Mouse (Mus musculus): ENCODE results near the gene Psd4. TPM values are rescaled to one million over a fixed set of nuclear protein-coding genes. Genes with fewer than 3 reads are reported as not detected.

Gene Psd4
- polyA plus RNA-seq, 1 experiment, result not detected

- TF ChIP-seq CEBPB (IDR thresholded peaks at IDR 0.05; ENCODE audit: insufficient read depth, poor library complexity, severe bottlenecking), result no peak
- TF ChIP-seq SRF (IDR thresholded peaks at IDR 0.05; ENCODE audit: control insufficient read depth, insufficient read length, low read depth), result no peak
- no peak for TF ChIP-seq REST (IDR thresholded peaks at IDR 0.05; ENCODE audit: insufficient read depth, insufficient read length)
- no peak for TF ChIP-seq MAX (IDR thresholded peaks at IDR 0.05; ENCODE audit: low read depth)
- TF ChIP-seq POLR2A (IDR thresholded peaks at IDR 0.05; ENCODE audit: insufficient read length, low read depth), result no peak
- no peak for TF ChIP-seq MYOG (IDR thresholded peaks at IDR 0.05; ENCODE audit: control insufficient read depth in 1 of 3, insufficient read depth in 1 of 3, insufficient read length in 2 of 3, low read depth in 2 of 3)
- no peak for TF ChIP-seq TCF3 (IDR thresholded peaks at IDR 0.05; ENCODE audit: insufficient read length, low read depth)
- no peak for TF ChIP-seq E2F4 (IDR thresholded peaks at IDR 0.05; ENCODE audit: insufficient read depth)
- H3K4me3 ChIP-seq, result no peak overlapping the region
- no peaks in the 10 kb centered on the region for H3K79me2 ChIP-seq (ENCODE audit: control insufficient read depth, insufficient read depth)
- no peak overlapping the region for H3K4me2 ChIP-seq (ENCODE audit: low read depth)
- no peaks in the 10 kb centered on the region for H3K36me3 ChIP-seq (ENCODE audit: control insufficient read depth, insufficient read depth)
- no peaks in the 10 kb centered on the region for H3K27me3 ChIP-seq (ENCODE audit: control insufficient read depth, insufficient read depth, insufficient read length)
- H3ac ChIP-seq (ENCODE audit: control insufficient read depth, insufficient read length), result no peak overlapping the region
Measured at GRCm38 (mm10) chr2:24344619-24345018, 22.8 kb upstream of the Psd4 start.

- H3K4me3 ChIP-seq, result no peak overlapping the region
- no peaks in the 10 kb centered on the region for H3K79me2 ChIP-seq (ENCODE audit: control insufficient read depth, insufficient read depth)
- no peaks in the 10 kb centered on the region for H3K27me3 ChIP-seq (ENCODE audit: control insufficient read depth, insufficient read depth, insufficient read length)
- no peak overlapping the region for H3K4me2 ChIP-seq (ENCODE audit: low read depth)
- no peak overlapping the region for H3ac ChIP-seq (ENCODE audit: control insufficient read depth, insufficient read length)
- H3K36me3 ChIP-seq (ENCODE audit: control insufficient read depth, insufficient read depth), result no peaks in the 10 kb centered on the region
- TF ChIP-seq MYOD1 (IDR thresholded peaks at IDR 0.05; ENCODE audit: control insufficient read depth in 1 of 3, insufficient read length in 2 of 3, low read depth in 2 of 3), result no peak
- TF ChIP-seq REST (IDR thresholded peaks at IDR 0.05; ENCODE audit: insufficient read depth, insufficient read length), result no peak
- no peak for TF ChIP-seq SRF (IDR thresholded peaks at IDR 0.05; ENCODE audit: control insufficient read depth, insufficient read length, low read depth)
- TF ChIP-seq MAX (IDR thresholded peaks at IDR 0.05; ENCODE audit: low read depth), result no peak
- no peak for TF ChIP-seq POLR2A (IDR thresholded peaks at IDR 0.05; ENCODE audit: insufficient read length, low read depth)
- TF ChIP-seq USF1 (IDR thresholded peaks at IDR 0.05; ENCODE audit: low read depth), result no peak
- TF ChIP-seq POLR2AphosphoS2 (IDR thresholded peaks at IDR 0.05; ENCODE audit: insufficient read length, low read depth), result no peak
- no peak for TF ChIP-seq MYOG (IDR thresholded peaks at IDR 0.05; ENCODE audit: control insufficient read depth in 1 of 3, insufficient read depth in 1 of 3, insufficient read length in 2 of 3, low read depth in 2 of 3)
- TF ChIP-seq CEBPB (IDR thresholded peaks at IDR 0.05; ENCODE audit: insufficient read depth, poor library complexity, severe bottlenecking), result no peak
- no peak for TF ChIP-seq TCF3 (IDR thresholded peaks at IDR 0.05; ENCODE audit: insufficient read length, low read depth)
- TF ChIP-seq TCF12 (IDR thresholded peaks at IDR 0.05; ENCODE audit: insufficient read depth, poor library complexity, severe bottlenecking), result no peak
- no peak for TF ChIP-seq E2F4 (IDR thresholded peaks at IDR 0.05; ENCODE audit: insufficient read depth)
Measured at GRCm38 (mm10) chr2:24345056-24345455, 22.3 kb upstream of the Psd4 start.

GRCm38 (mm10) chr2:24347926-24348325 lies 19.5 kb upstream of the Psd4 start:
- H3K36me3 ChIP-seq (ENCODE audit: control insufficient read depth, insufficient read depth), result no peaks in the 10 kb centered on the region
- no peak overlapping the region for H3K4me2 ChIP-seq (ENCODE audit: low read depth)
- no peaks in the 10 kb centered on the region for H3K79me2 ChIP-seq (ENCODE audit: control insufficient read depth, insufficient read depth)
- TF ChIP-seq TCF3 (IDR thresholded peaks at IDR 0.05; ENCODE audit: insufficient read length, low read depth) (no peak), MAX (IDR thresholded peaks at IDR 0.05; ENCODE audit: low read depth) (no peak), TCF12 (IDR thresholded peaks at IDR 0.05; ENCODE audit: insufficient read depth, poor library complexity, severe bottlenecking) (no peak), POLR2A (IDR thresholded peaks at IDR 0.05; ENCODE audit: insufficient read length, low read depth) (no peak)
- H3K27me3 ChIP-seq (ENCODE audit: control insufficient read depth, insufficient read depth, insufficient read length), result no peaks in the 10 kb centered on the region
- no peak overlapping the region for H3ac ChIP-seq (ENCODE audit: control insufficient read depth, insufficient read length)
- H3K4me3 ChIP-seq, result no peak overlapping the region

DNA sequence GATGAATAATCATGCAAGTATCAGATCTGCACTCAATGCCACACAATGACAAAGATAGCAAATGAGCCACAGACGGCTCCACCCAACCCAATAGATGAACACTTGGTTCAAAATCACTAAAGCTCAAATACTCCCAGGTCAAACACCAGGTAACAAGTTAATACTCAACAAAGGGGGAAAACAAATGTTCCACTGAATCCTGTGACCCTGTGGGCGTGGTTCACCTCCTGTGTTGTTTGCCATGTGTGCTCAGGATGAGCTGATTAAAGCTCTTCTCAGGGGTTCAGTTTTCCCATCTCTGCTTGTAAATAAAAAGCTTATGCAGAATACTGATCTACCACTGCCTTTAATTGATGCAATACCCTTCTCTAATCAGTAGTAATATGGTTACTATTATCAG lies 16.2 kb upstream of the Psd4 start:
- no peaks in the 10 kb centered on the region for H3K79me2 ChIP-seq (ENCODE audit: control insufficient read depth, insufficient read depth)
- TF ChIP-seq POLR2A (IDR thresholded peaks at IDR 0.05; ENCODE audit: insufficient read length, low read depth), result no peak
- no peak for TF ChIP-seq MAX (IDR thresholded peaks at IDR 0.05; ENCODE audit: low read depth)
- TF ChIP-seq TCF12 (IDR thresholded peaks at IDR 0.05; ENCODE audit: insufficient read depth, poor library complexity, severe bottlenecking), result no peak
- no peak for TF ChIP-seq POLR2AphosphoS2 (IDR thresholded peaks at IDR 0.05; ENCODE audit: insufficient read length, low read depth)

DNA sequence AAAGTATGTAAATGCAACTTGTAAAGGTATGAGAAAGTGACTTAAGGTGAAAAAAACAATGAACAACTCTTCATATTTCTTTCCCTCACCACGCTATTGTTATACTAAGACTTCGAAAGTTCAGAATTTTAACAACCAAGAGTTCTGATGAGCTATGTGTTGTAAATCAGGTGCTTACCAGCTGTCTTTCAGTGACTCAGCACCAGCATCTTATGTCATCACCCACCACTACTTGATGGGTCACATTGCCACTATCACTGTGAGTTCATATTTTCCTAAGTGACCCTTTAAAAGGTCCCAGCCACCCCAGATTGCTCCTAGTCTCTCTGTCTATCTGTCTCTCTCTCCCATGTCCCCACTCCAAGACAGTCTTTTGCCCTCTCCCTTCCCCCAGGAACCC lies 14.3 kb upstream of the Psd4 start:
- Histone ChIP-seq H3K4me2 (ENCODE audit: low read depth) (peak overlapping the region; percentile 8), H3K4me3 (no peak overlapping the region), H3ac (ENCODE audit: control insufficient read depth, insufficient read length) (no peak overlapping the region), H3K79me2 (ENCODE audit: control insufficient read depth, insufficient read depth) (no peaks in the 10 kb centered on the region), H3K36me3 (ENCODE audit: control insufficient read depth, insufficient read depth) (no peaks in the 10 kb centered on the region), H3K27me3 (ENCODE audit: control insufficient read depth, insufficient read depth, insufficient read length) (no peaks in the 10 kb centered on the region)
- TF ChIP-seq MYOD1 (IDR thresholded peaks at IDR 0.05; ENCODE audit: control insufficient read depth in 1 of 3, insufficient read length in 2 of 3, low read depth in 2 of 3), result peak in 2 of 3 experiments; percentile 6 to 22
- TF ChIP-seq TCF12 (IDR thresholded peaks at IDR 0.05; ENCODE audit: insufficient read depth, poor library complexity, severe bottlenecking), result no peak

More for the DNA sequence above, 16.2 kb upstream of the Psd4 start:
- Histone ChIP-seq H3K4me3 (no peak overlapping the region), H3K36me3 (ENCODE audit: control insufficient read depth, insufficient read depth) (no peaks in the 10 kb centered on the region), H3K27me3 (ENCODE audit: control insufficient read depth, insufficient read depth, insufficient read length) (no peaks in the 10 kb centered on the region), H3ac (ENCODE audit: control insufficient read depth, insufficient read length) (no peak overlapping the region), H3K4me2 (ENCODE audit: low read depth) (no peak overlapping the region)

DNA sequence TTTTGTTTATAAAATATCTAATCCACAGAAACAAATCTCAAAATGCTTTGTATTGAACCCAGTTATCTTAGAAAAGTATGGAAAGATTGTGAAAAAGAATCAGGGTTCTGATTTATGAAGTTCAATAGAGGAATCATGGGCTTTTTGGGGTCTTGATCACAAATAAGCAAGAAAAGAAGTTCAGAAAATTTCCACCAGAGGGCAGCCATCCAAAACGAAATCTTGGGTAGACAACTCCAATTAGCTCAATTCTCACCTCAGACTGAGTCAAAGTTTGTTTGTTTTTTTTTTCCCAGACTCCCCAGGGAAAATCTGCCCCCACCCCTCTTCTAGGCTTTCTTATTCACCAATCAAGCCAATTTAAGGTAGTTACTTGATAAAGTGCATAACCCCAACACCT lies 9.7 kb upstream of the Psd4 start:
- Histone ChIP-seq H3K4me3 (no peak overlapping the region), H3K4me2 (ENCODE audit: low read depth) (no peak overlapping the region), H3K36me3 (ENCODE audit: control insufficient read depth, insufficient read depth) (no peaks in the 10 kb centered on the region), H3ac (ENCODE audit: control insufficient read depth, insufficient read length) (no peak overlapping the region), H3K79me2 (ENCODE audit: control insufficient read depth, insufficient read depth) (no peaks in the 10 kb centered on the region), H3K27me3 (ENCODE audit: control insufficient read depth, insufficient read depth, insufficient read length) (no peaks in the 10 kb centered on the region)
- TF ChIP-seq REST (IDR thresholded peaks at IDR 0.05; ENCODE audit: insufficient read depth, insufficient read length), result no peak
- no peak for TF ChIP-seq SRF (IDR thresholded peaks at IDR 0.05; ENCODE audit: control insufficient read depth, insufficient read length, low read depth)
- no peak for TF ChIP-seq TCF12 (IDR thresholded peaks at IDR 0.05; ENCODE audit: insufficient read depth, poor library complexity, severe bottlenecking)
- no peak for TF ChIP-seq E2F4 (IDR thresholded peaks at IDR 0.05; ENCODE audit: insufficient read depth)
- no peak for TF ChIP-seq MAX (IDR thresholded peaks at IDR 0.05; ENCODE audit: low read depth)
- no peak for TF ChIP-seq CEBPB (IDR thresholded peaks at IDR 0.05; ENCODE audit: insufficient read depth, poor library complexity, severe bottlenecking)
- TF ChIP-seq USF1 (IDR thresholded peaks at IDR 0.05; ENCODE audit: low read depth), result no peak
- no peak for TF ChIP-seq POLR2A (IDR thresholded peaks at IDR 0.05; ENCODE audit: insufficient read length, low read depth)
- no peak for TF ChIP-seq POLR2AphosphoS2 (IDR thresholded peaks at IDR 0.05; ENCODE audit: insufficient read length, low read depth)
- no peak for TF ChIP-seq MYOG (IDR thresholded peaks at IDR 0.05; ENCODE audit: control insufficient read depth in 1 of 3, insufficient read depth in 1 of 3, insufficient read length in 2 of 3, low read depth in 2 of 3)
- no peak for TF ChIP-seq TCF3 (IDR thresholded peaks at IDR 0.05; ENCODE audit: insufficient read length, low read depth)
- TF ChIP-seq MYOD1 (IDR thresholded peaks at IDR 0.05; ENCODE audit: control insufficient read depth in 1 of 3, insufficient read length in 2 of 3, low read depth in 2 of 3), result no peak

All from myocyte (in vitro differentiated cells).